ENCODE assay signal across 27 mouse cellular contexts in genomic region chr4:99527441-99527840, GRCm38 (mm10).
"Had no signal": no experiment of that assay in that cellular context is flagged by ENCODE, and none has a peak within 500 bp of the region (broad histone marks: within the 10 kb centered on the region; RNA-seq: fewer than 3 reads in every experiment).

No protein-coding gene starts in this region.

- H3K27ac ChIP-seq: embryonic facial prominence, embryonic 10.5 days; embryonic facial prominence, embryonic 12.5 days; embryonic facial prominence, embryonic 13.5 days; embryonic facial prominence, embryonic 15.5 days; forebrain, embryonic 10.5 days; forebrain, embryonic 12.5 days; forebrain, embryonic 13.5 days; forebrain, embryonic 15.5 days; gastrocnemius, adult 2 months; heart, adult 2 months had no signal

- H3K4me3 ChIP-seq: embryonic facial prominence, embryonic 10.5 days; embryonic facial prominence, embryonic 12.5 days; embryonic facial prominence, embryonic 13.5 days; embryonic facial prominence, embryonic 15.5 days; erythroblast, embryonic 14.5 days; forebrain, embryonic 10.5 days; forebrain, embryonic 12.5 days; forebrain, embryonic 13.5 days; forebrain, embryonic 15.5 days; gastrocnemius, adult 2 months; heart, adult 2 months had no signal

- H3K9ac ChIP-seq: embryonic facial prominence, embryonic 12.5 days; embryonic facial prominence, embryonic 13.5 days; embryonic facial prominence, embryonic 15.5 days; forebrain, embryonic 12.5 days; forebrain, embryonic 13.5 days; forebrain, embryonic 15.5 days; forebrain, postnatal 0 days had no signal

- H3K4me1 ChIP-seq: embryonic facial prominence, embryonic 10.5 days; embryonic facial prominence, embryonic 12.5 days; embryonic facial prominence, embryonic 13.5 days; embryonic facial prominence, embryonic 15.5 days; forebrain, embryonic 10.5 days; forebrain, embryonic 12.5 days; forebrain, embryonic 13.5 days; forebrain, embryonic 15.5 days had no signal

- ATAC-seq: forebrain, embryonic 13.5 days; forebrain, embryonic 14.5 days; forebrain, embryonic 15.5 days; forebrain, embryonic 16.5 days; forebrain, postnatal 0 days had no signal

- DNase-seq: cerebellum, adult 2 months; cerebellum, adult 8-10 months; cerebellum, adult 9-10 months; cerebellum, adult 9-11 months; cerebellum, postnatal 10 days; cerebellum, postnatal 14 days; cerebellum, postnatal 25 days; cerebellum, postnatal 36 days; embryo, embryonic 11 days; forebrain, postnatal 0 days; gastrocnemius, adult 2 months; gastrocnemius, postnatal 10 days; gastrocnemius, postnatal 14 days; gastrocnemius, postnatal 25 days; gastrocnemius, postnatal 36 days; heart, adult 2 months had no signal

- H3K27me3 ChIP-seq: embryonic facial prominence, embryonic 12.5 days; embryonic facial prominence, embryonic 13.5 days; embryonic facial prominence, embryonic 15.5 days; forebrain, embryonic 12.5 days; forebrain, embryonic 13.5 days; forebrain, embryonic 15.5 days had no signal

- H3K9me3 ChIP-seq: embryonic facial prominence, embryonic 10.5 days; embryonic facial prominence, embryonic 12.5 days; embryonic facial prominence, embryonic 13.5 days; embryonic facial prominence, embryonic 15.5 days; forebrain, embryonic 10.5 days; forebrain, embryonic 12.5 days; forebrain, embryonic 13.5 days; forebrain, embryonic 15.5 days had no signal

- H3K36me3 ChIP-seq: embryonic facial prominence, embryonic 10.5 days; embryonic facial prominence, embryonic 12.5 days; embryonic facial prominence, embryonic 13.5 days; embryonic facial prominence, embryonic 15.5 days; forebrain, embryonic 10.5 days; forebrain, embryonic 12.5 days; forebrain, embryonic 15.5 days had no signal

- H3K4me2 ChIP-seq: embryonic facial prominence, embryonic 12.5 days; embryonic facial prominence, embryonic 13.5 days; embryonic facial prominence, embryonic 15.5 days; forebrain, embryonic 12.5 days; forebrain, embryonic 13.5 days; forebrain, embryonic 15.5 days had no signal
